Mouse (Mus musculus) ES-CJ7 (cell line): ENCODE measurements at regions not wholly inside any gene's neighbourhood (a gene's known extent, or its start where the extent isn't known, plus 50 kb on each side); places are given as distances from the start of the nearest gene placed in this dataset.

Experiments used
- DNase-seq: peaks from one replicate; pipeline ENCODE4 v3.0.0; 2011; ENCODE audit warnings: low read depth, low spot score

GRCm38 (mm10) chr12:68554292-68554691, 604.7 kb downstream of the Rps29 start:
- DNase-seq = no peak

GRCm38 (mm10) chr12:68541811-68542210, 617.2 kb downstream of the Rps29 start:
- no peak for DNase-seq

GRCm38 (mm10) chr12:68500794-68501193, 658.2 kb downstream of the Rps29 start:
- peak; percentile 39 for DNase-seq

GRCm38 (mm10) chr12:68463032-68463431, 696.0 kb downstream of the Rps29 start:
- no peak for DNase-seq

GRCm38 (mm10) chr12:68458196-68458595, 700.8 kb downstream of the Rps29 start:
- DNase-seq = no peak

GRCm38 (mm10) chr12:68426601-68427000, 732.4 kb downstream of the Rps29 start:
- peak; percentile 38 for DNase-seq

- peak; percentile 57 for DNase-seq
These were observed 734.0 kb downstream of the Rps29 start for GRCm38 (mm10) chr12:68425006-68425405.
